Comparison of ENCODE assay signal across 8 mouse cellular contexts in genomic region chr6:142571629-142572360, GRCm38 (mm10). TPM values are rescaled to one million over a fixed set of nuclear protein-coding genes. Genes with fewer than 3 reads are reported as not detected.
DNase-seq lines count a peak whose midpoint lies in the region; ATAC-seq lines count a peak whose summit lies in the region.

No protein-coding gene starts in this region.

- peak overlapping the region; percentile 91 for H3K4me2 ChIP-seq in heart, embryonic 14.5 days (ENCODE audit: low read length)

- H3K27ac ChIP-seq in heart, embryonic 14.5 days (replicated peaks in 1 of 2; ENCODE audit: control insufficient read depth in 1 of 2, insufficient read depth in 1 of 2, low read depth in 2 of 2, low read length in 2 of 2) = 0 out of 4 replicates have a peak overlapping the region, but pooled peaks of 1 of the 2 experiments have one; percentile 19
- peak overlapping the region; percentile 2; the same call in 1 of the 2 replicates for H3K27ac ChIP-seq in limb, embryonic 10.5 days

- peaks cover 35% of the 10 kb centered on the region for H3K27me3 ChIP-seq in heart, embryonic 14.5 days (ENCODE audit: control insufficient read depth, insufficient read depth, low read length)
- peaks cover 72% of the 10 kb centered on the region for H3K27me3 ChIP-seq in limb, embryonic 10.5 days (ENCODE audit: low read depth, poor library complexity, severe bottlenecking)

- ATAC-seq in heart, embryonic 14.5 days (ENCODE audit: insufficient number of reproducible peaks, insufficient read depth, low FRiP score, low read depth) = no peak

- WGBS in heart, embryonic 14.5 days = 5% methylated on average over 21 of the region's 21 CpGs
- 4% methylated on average over 21 of the region's 21 CpGs for WGBS in limb, embryonic 10.5 days

- H3K36me3 ChIP-seq in heart, embryonic 14.5 days (ENCODE audit: control insufficient read depth, insufficient read depth, low read length) = no peaks in the 10 kb centered on the region
- H3K36me3 ChIP-seq in limb, embryonic 10.5 days = no peaks in the 10 kb centered on the region

- peak overlapping the region; percentile 50 to 51 for H3K4me3 ChIP-seq in heart, embryonic 14.5 days (ENCODE audit: control insufficient read depth in 1 of 2, insufficient read depth in 1 of 2, low read depth in 1 of 2, low read length in 2 of 2)
- H3K4me3 ChIP-seq in limb, embryonic 10.5 days = peak overlapping the region; percentile 56

- no peaks in the 10 kb centered on the region for H3K9me3 ChIP-seq in heart, embryonic 14.5 days (ENCODE audit: control insufficient read depth, low read length)
- H3K9me3 ChIP-seq in limb, embryonic 10.5 days (replicated peaks) = no peaks in the 10 kb centered on the region

- peak; percentile 20 for DNase-seq in urinary bladder, postnatal 25 days (ENCODE audit: low spot score)
- DNase-seq in urinary bladder, adult 2 months (ENCODE audit: low spot score) = no peak
- DNase-seq in limb, embryonic 10.5 days (ENCODE audit: low spot score) = peak; percentile 41
- peak; percentile 35 for DNase-seq in naive thymus-derived CD4-positive, alpha-beta T cell, adult 2 months (ENCODE audit: low read depth)
- DNase-seq in cerebellum, adult 9-10 months = no peak
- no peak for DNase-seq in gastrocnemius, postnatal 36 days
- no peak for DNase-seq in frontal cortex, adult 2 months (ENCODE audit: extremely low spot score in 1 of 2, low spot score in 1 of 2)

- intact Hi-C loops in gastrocnemius, postnatal 36 days (cut with DNase I) = no loop called here

- peak overlapping the region; percentile 67 for H3K9ac ChIP-seq in heart, embryonic 14.5 days (ENCODE audit: low read length)

- H3K4me1 ChIP-seq in heart, embryonic 14.5 days (ENCODE audit: control insufficient read depth in 2 of 2, insufficient read depth in 2 of 2, low read length in 2 of 2) = peaks cover 6 to 31% of the 10 kb centered on the region in 2 experiments
- peaks cover 21% of the 10 kb centered on the region for H3K4me1 ChIP-seq in limb, embryonic 10.5 days

RNA-seq across cellular contexts. Expression of gene Kcnj8, which starts 0.4 kb away (rescaled TPM):
- 21.7 and 24.0 TPM in 2 replicates for polyA plus RNA-seq in urinary bladder, adult 2 months (2012; rRNA removed)
- 14.5 and 16.5 TPM in 2 replicates for polyA plus RNA-seq in heart, embryonic 14.5 days (2014; fragmentation: Nextera tagmentation; extraction: Ambion mirVana)
- polyA plus RNA-seq in limb, embryonic 10.5 days (2016; fragmentation: Nextera tagmentation; extraction: Ambion mirVana) = 0.09 and 0.16 TPM in 2 replicates
- 10 to 100 TPM in 1 of 2 experiments, 1 to 10 TPM in 1; 6.4 to 10.8 TPM for total RNA-seq in gastrocnemius, postnatal 36 days (2021)
- polyA plus RNA-seq in frontal cortex, adult 2 months (2012; rRNA removed) = 4.1 and 5.3 TPM in 2 replicates

Comparison
In these comparisons a context has a peak if more than half of its experiments do, and no peak if none do; other contexts are left out.
1. DNase-seq: peak in urinary bladder, postnatal 25 days (single experiment), limb, embryonic 10.5 days (single experiment) and naive thymus-derived CD4-positive, alpha-beta T cell, adult 2 months (single experiment); none in urinary bladder, adult 2 months (single experiment), cerebellum, adult 9-10 months (single experiment), gastrocnemius, postnatal 36 days (0 of 2) and frontal cortex, adult 2 months (0 of 2).